Mouse (Mus musculus): Measurements from ENCODE around the gene Zfp809. TPM values are rescaled to one million over a fixed set of nuclear protein-coding genes. Genes with fewer than 3 reads are reported as not detected.

Gene Zfp809
- polyA plus RNA-seq (2014; fragmentation: Nextera tagmentation; extraction: Ambion mirVana) = 10.3 and 15.2 TPM in 2 replicates

GRCm38 (mm10) chr9:22225581-22226388 lies at the start of gene Zfp809:
Gene Zfp809 (plus strand): TSS chr9:22225714.
- 2% methylated on average over 31 of the region's 35 CpGs for WGBS
- peak; percentile 98 for ATAC-seq (ENCODE audit: insufficient number of reproducible peaks, low FRiP score, low TSS enrichment, low read depth)

GRCm38 (mm10) chr9:22188025-22188611 lies 37.4 kb upstream of the Zfp809 start, which contains the start of gene Zfp872:
Gene Zfp872 (plus strand): TSS chr9:22188090.
- no peak within 1 kb of the TSS for H3K27ac ChIP-seq (replicated peaks; ENCODE audit: low read depth, low read length)
- DNase-seq (ENCODE audit: low spot score) (peak; percentile 68), ATAC-seq (ENCODE audit: insufficient number of reproducible peaks, low FRiP score, low TSS enrichment, low read depth) (peak; percentile 62)
- H3K9ac ChIP-seq (ENCODE audit: low read length) = peak within 1 kb of the TSS; percentile 43
- no peaks in the 10 kb centered on the region for H3K27me3 ChIP-seq (ENCODE audit: control insufficient read depth, insufficient read depth, low read length)
- H3K4me2 ChIP-seq (ENCODE audit: low read depth, severe bottlenecking) = peak within 1 kb of the TSS; percentile 52
- H3K4me1 ChIP-seq (ENCODE audit: control insufficient read depth, insufficient read depth, low read length) = no peaks in the 10 kb centered on the region
- H3K36me3 ChIP-seq (ENCODE audit: control insufficient read depth, insufficient read depth, low read length) = no peaks in the 10 kb centered on the region
- peaks cover 4% of the 10 kb centered on the region; the same call in 1 of the 2 replicates for H3K9me3 ChIP-seq (ENCODE audit: control insufficient read depth, low read length)
- WGBS = 12% methylated on average over 40 of the region's 43 CpGs
- peak within 1 kb of the TSS; percentile 28 for H3K4me3 ChIP-seq (ENCODE audit: low read depth, low read length)

More at GRCm38 (mm10) chr9:22225581-22226388, at the start of gene Zfp809:
- H3K4me3 ChIP-seq (ENCODE audit: low read depth, low read length) = peak within 1 kb of the TSS; percentile 74
- H3K27me3 ChIP-seq (ENCODE audit: control insufficient read depth, insufficient read depth, low read length) = no peaks in the 10 kb centered on the region
- peak within 1 kb of the TSS; percentile 86 for H3K9ac ChIP-seq (ENCODE audit: low read length)
- H3K27ac ChIP-seq (replicated peaks; ENCODE audit: low read depth, low read length) = peak within 1 kb of the TSS; percentile 59; the same call in 1 of the 2 replicates
- no peaks in the 10 kb centered on the region for H3K36me3 ChIP-seq (ENCODE audit: control insufficient read depth, insufficient read depth, low read length)
- H3K9me3 ChIP-seq (ENCODE audit: control insufficient read depth, low read length) = no peaks in the 10 kb centered on the region
- peak; percentile 100 for DNase-seq (ENCODE audit: low spot score)
- H3K4me2 ChIP-seq (ENCODE audit: low read depth, severe bottlenecking) = peak within 1 kb of the TSS; percentile 55
- 0 out of 2 replicates have a peak, but pooled peaks cover 4% of the 10 kb centered on the region for H3K4me1 ChIP-seq (ENCODE audit: control insufficient read depth, insufficient read depth, low read length)

GRCm38 (mm10) chr9:22196412-22196811 lies 29.1 kb upstream of the Zfp809 start:
- Histone ChIP-seq H3K27me3 (ENCODE audit: control insufficient read depth, insufficient read depth, low read length) (no peaks in the 10 kb centered on the region), H3K4me2 (ENCODE audit: low read depth, severe bottlenecking) (no peak overlapping the region), H3K4me1 (ENCODE audit: control insufficient read depth, insufficient read depth, low read length) (no peaks in the 10 kb centered on the region), H3K36me3 (ENCODE audit: control insufficient read depth, insufficient read depth, low read length) (no peaks in the 10 kb centered on the region), H3K27ac (replicated peaks; ENCODE audit: low read depth, low read length) (no peak overlapping the region), H3K9ac (ENCODE audit: low read length) (no peak overlapping the region), H3K9me3 (ENCODE audit: control insufficient read depth, low read length) (peaks cover 10% of the 10 kb centered on the region), H3K4me3 (ENCODE audit: low read depth, low read length) (no peak overlapping the region)
- 36% methylated on average over 5 of the region's 5 CpGs for WGBS
- DNase-seq (ENCODE audit: low spot score) (no peak), ATAC-seq (ENCODE audit: insufficient number of reproducible peaks, low FRiP score, low TSS enrichment, low read depth) (no peak)

GRCm38 (mm10) chr9:22213785-22214194 lies 11.7 kb upstream of the Zfp809 start:
- DNase-seq (ENCODE audit: low spot score) = no peak
- H3K4me3 ChIP-seq (ENCODE audit: low read depth, low read length) = no peak overlapping the region
- H3K27me3 ChIP-seq (ENCODE audit: control insufficient read depth, insufficient read depth, low read length) = no peaks in the 10 kb centered on the region
- H3K9me3 ChIP-seq (ENCODE audit: control insufficient read depth, low read length) = no peaks in the 10 kb centered on the region
- H3K36me3 ChIP-seq (ENCODE audit: control insufficient read depth, insufficient read depth, low read length) = no peaks in the 10 kb centered on the region
- 76% methylated on average over 2 of the region's 2 CpGs for WGBS
- no peak overlapping the region for H3K4me2 ChIP-seq (ENCODE audit: low read depth, severe bottlenecking)
- H3K9ac ChIP-seq (ENCODE audit: low read length) = no peak overlapping the region
- H3K27ac ChIP-seq (replicated peaks; ENCODE audit: low read depth, low read length) = no peak overlapping the region
- H3K4me1 ChIP-seq (ENCODE audit: control insufficient read depth, insufficient read depth, low read length) = no peaks in the 10 kb centered on the region
- ATAC-seq (ENCODE audit: insufficient number of reproducible peaks, low FRiP score, low TSS enrichment, low read depth) = no peak

- H3K4me1 ChIP-seq (ENCODE audit: control insufficient read depth, insufficient read depth, low read length) = no peaks in the 10 kb centered on the region
- 75% methylated on average over 2 of the region's 2 CpGs for WGBS
- H3K27ac ChIP-seq (replicated peaks; ENCODE audit: low read depth, low read length) = no peak overlapping the region
- no peak for DNase-seq (ENCODE audit: low spot score)
- no peak overlapping the region for H3K4me3 ChIP-seq (ENCODE audit: low read depth, low read length)
- H3K4me2 ChIP-seq (ENCODE audit: low read depth, severe bottlenecking) = no peak overlapping the region
- ATAC-seq (ENCODE audit: insufficient number of reproducible peaks, low FRiP score, low TSS enrichment, low read depth) = no peak
- no peaks in the 10 kb centered on the region for H3K36me3 ChIP-seq (ENCODE audit: control insufficient read depth, insufficient read depth, low read length)
- H3K27me3 ChIP-seq (ENCODE audit: control insufficient read depth, insufficient read depth, low read length) = no peaks in the 10 kb centered on the region
- no peaks in the 10 kb centered on the region for H3K9me3 ChIP-seq (ENCODE audit: control insufficient read depth, low read length)
- H3K9ac ChIP-seq (ENCODE audit: low read length) = no peak overlapping the region
Observed at GRCm38 (mm10) chr9:22214549-22214948, 11.0 kb upstream of the Zfp809 start.

GRCm38 (mm10) chr9:22216705-22217104 lies 8.8 kb upstream of the Zfp809 start:
- WGBS = 50% methylated on average over 3 of the region's 3 CpGs
- no peaks in the 10 kb centered on the region for H3K36me3 ChIP-seq (ENCODE audit: control insufficient read depth, insufficient read depth, low read length)
- no peaks in the 10 kb centered on the region for H3K27me3 ChIP-seq (ENCODE audit: control insufficient read depth, insufficient read depth, low read length)
- H3K9me3 ChIP-seq (ENCODE audit: control insufficient read depth, low read length) = no peaks in the 10 kb centered on the region
- H3K4me3 ChIP-seq (ENCODE audit: low read depth, low read length) = no peak overlapping the region
- no peak overlapping the region for H3K4me2 ChIP-seq (ENCODE audit: low read depth, severe bottlenecking)
- DNase-seq (ENCODE audit: low spot score) = no peak
- no peak for ATAC-seq (ENCODE audit: insufficient number of reproducible peaks, low FRiP score, low TSS enrichment, low read depth)
- no peaks in the 10 kb centered on the region for H3K4me1 ChIP-seq (ENCODE audit: control insufficient read depth, insufficient read depth, low read length)
- no peak overlapping the region for H3K9ac ChIP-seq (ENCODE audit: low read length)
- no peak overlapping the region for H3K27ac ChIP-seq (replicated peaks; ENCODE audit: low read depth, low read length)

- Histone ChIP-seq H3K4me3 (ENCODE audit: low read depth, low read length) (no peak overlapping the region), H3K4me2 (ENCODE audit: low read depth, severe bottlenecking) (no peak overlapping the region), H3K27ac (replicated peaks; ENCODE audit: low read depth, low read length) (no peak overlapping the region), H3K9me3 (ENCODE audit: control insufficient read depth, low read length) (no peaks in the 10 kb centered on the region), H3K4me1 (ENCODE audit: control insufficient read depth, insufficient read depth, low read length) (no peaks in the 10 kb centered on the region), H3K27me3 (ENCODE audit: control insufficient read depth, insufficient read depth, low read length) (no peaks in the 10 kb centered on the region), H3K36me3 (ENCODE audit: control insufficient read depth, insufficient read depth, low read length) (no peaks in the 10 kb centered on the region), H3K9ac (ENCODE audit: low read length) (no peak overlapping the region)
- no peak for DNase-seq (ENCODE audit: low spot score)
- no peak for ATAC-seq (ENCODE audit: insufficient number of reproducible peaks, low FRiP score, low TSS enrichment, low read depth)
- WGBS = 43% methylated on average over 5 of the region's 8 CpGs
Observed at GRCm38 (mm10) chr9:22217858-22218493, 7.5 kb upstream of the Zfp809 start.

- 95% methylated on average over 4 of the region's 4 CpGs for WGBS
- no peak overlapping the region for H3K4me3 ChIP-seq (ENCODE audit: low read depth, low read length)
- no peak overlapping the region for H3K27ac ChIP-seq (replicated peaks; ENCODE audit: low read depth, low read length)
- H3K36me3 ChIP-seq (ENCODE audit: control insufficient read depth, insufficient read depth, low read length) = no peaks in the 10 kb centered on the region
- H3K4me1 ChIP-seq (ENCODE audit: control insufficient read depth, insufficient read depth, low read length) = 0 out of 2 replicates have a peak, but pooled peaks cover 4% of the 10 kb centered on the region
- no peak overlapping the region for H3K9ac ChIP-seq (ENCODE audit: low read length)
- no peaks in the 10 kb centered on the region for H3K27me3 ChIP-seq (ENCODE audit: control insufficient read depth, insufficient read depth, low read length)
- ATAC-seq (ENCODE audit: insufficient number of reproducible peaks, low FRiP score, low TSS enrichment, low read depth) (no peak), DNase-seq (ENCODE audit: low spot score) (no peak)
- no peak overlapping the region for H3K4me2 ChIP-seq (ENCODE audit: low read depth, severe bottlenecking)
- no peaks in the 10 kb centered on the region for H3K9me3 ChIP-seq (ENCODE audit: control insufficient read depth, low read length)
Observed at GRCm38 (mm10) chr9:22224066-22224465, 1.4 kb upstream of the Zfp809 start.
